Mouse (Mus musculus): Measurements from ENCODE around the gene Cldn6.
A peak's percentile ranks its signal among the peaks of the same experiment; 100 is the strongest.

Cldn6 gene

DNA sequence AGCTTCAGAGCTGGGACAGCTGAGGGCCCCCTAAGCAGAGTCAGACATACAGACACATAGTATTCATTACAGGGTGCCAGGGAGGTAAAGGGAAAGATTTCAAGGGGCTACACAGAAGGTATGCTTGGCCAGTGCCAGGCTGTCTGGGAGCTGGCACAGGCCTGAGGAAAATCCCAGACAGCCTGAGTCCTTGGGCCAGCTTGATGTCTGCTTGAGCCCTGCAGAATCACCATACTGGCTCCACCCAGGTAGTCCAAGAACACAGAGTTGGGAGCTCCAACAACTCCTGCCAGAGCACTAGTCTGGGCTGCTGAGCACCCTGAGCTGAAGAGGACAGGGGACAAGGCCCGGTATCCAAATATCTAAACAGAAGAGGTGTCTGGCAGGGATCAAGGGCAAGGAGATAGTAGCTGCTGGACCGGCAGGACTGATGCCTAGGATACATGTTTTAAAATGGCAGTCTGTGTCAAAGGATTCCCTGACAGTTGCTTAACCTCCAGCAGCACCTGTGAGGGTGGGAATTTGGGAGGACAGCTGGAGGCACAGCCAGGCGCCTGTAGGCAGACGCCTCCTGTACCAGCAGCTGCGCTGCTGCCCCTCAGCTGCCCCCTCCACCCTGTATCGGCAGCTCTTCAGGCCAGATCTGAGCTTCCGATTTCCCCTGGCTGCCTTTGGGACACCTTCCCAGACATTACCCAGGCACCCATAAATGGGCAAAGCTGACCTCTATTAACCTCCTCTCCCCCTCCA, 43.5 kb downstream of the Cldn6 start, which contains the start of gene 1520401A03Rik:
Gene 1520401A03Rik, minus strand, starts transcription at position 408 of the 750 bp plus-strand sequence.
- no peak for DNase-seq (ENCODE audit: low read depth, low spot score)

DNA sequence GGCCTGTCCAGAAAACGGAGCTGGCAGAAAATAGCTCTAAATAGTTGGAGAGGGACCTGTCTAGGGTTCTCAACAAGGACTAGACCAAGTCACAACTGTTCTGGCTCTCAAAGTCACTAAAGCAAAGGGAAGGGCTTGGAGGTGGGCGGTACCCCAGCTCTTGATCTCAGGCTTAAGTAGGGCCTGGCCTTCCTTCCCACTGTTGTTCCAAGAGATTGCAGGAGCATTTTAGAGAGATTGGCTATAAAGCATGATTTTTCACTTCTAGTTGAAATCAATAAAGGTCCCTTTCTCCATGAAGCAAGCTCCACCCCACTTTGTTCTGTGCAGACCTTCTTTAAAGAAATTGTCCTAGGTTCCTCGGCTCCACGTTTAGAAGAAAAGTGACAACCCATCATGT, 46.4 kb downstream of the Cldn6 start:
- DNase-seq (ENCODE audit: low read depth, low spot score) = no peak

- peak; percentile 77 for DNase-seq (ENCODE audit: low read depth, low spot score)
Observed at GRCm38 (mm10) chr17:23725999-23726757, 47.1 kb downstream of the Cldn6 start, which contains the start of gene Pkmyt1. Gene Pkmyt1 (plus strand): TSS chr17:23726336.

DNA sequence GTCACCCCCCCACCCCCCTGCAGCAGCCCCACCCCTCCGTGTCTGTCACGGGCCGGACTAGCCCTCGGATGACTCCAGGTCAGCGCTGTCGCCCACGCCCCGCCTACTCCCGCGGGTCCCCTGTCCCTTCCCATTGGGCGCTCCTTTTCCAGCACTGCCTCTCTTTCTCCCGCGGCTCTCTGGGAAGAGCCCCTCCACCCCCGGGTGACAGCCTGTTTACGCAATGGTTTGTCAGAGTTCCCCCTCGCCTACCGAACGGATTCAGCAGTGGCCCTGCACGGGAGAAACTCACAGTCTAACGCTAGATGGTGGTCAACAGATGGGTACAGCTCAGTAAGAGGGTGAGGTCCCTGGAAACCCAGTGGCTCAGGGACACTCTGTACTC, 47.7 kb downstream of the Cldn6 start:
- DNase-seq (ENCODE audit: low read depth, low spot score) = peak; percentile 43

GRCm38 (mm10) chr17:23730441-23730840, 51.4 kb downstream of the Cldn6 start:
- DNase-seq (ENCODE audit: low read depth, low spot score) = no peak

Data from telencephalon, adult 2 months (tissue).